ENCODE assay signal across 13 mouse cellular contexts in the genomic region with DNA sequence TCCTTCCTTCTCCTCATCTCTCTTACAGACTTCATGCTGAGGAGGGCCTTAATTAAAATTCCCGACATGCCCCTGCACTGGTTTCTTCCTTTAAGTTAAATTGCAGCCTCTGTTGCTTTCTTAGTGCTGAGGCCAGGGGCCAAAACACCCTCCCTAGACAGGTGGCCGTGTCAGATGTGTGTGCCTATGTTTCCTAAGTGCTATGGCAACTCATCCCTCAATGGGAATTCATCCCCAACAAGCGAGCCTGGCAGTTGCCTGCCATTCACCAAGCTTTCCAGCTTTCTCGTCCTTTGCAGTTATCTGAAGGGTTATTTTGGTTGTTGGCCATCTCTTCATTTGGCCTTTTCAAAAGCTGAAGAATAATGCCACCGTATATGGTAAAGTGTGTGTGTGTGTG.
DNase-seq lines count a peak whose midpoint lies in the region; ATAC-seq and TF ChIP-seq lines count a peak whose summit lies in the region.
"Had no signal": no experiment of that assay in that cellular context is flagged by ENCODE, and none has a peak within 500 bp of the region (broad histone marks: within the 10 kb centered on the region; RNA-seq: fewer than 3 reads in every experiment).

No protein-coding gene starts in this region.

- intact Hi-C loops in left cerebral cortex, adult 2 months (cut with DNase I), result loop anchor here (5.0 kb wide), 1 partner anchor 312 kb away; no protein-coding TSS in a partner anchor
- intact Hi-C loops in left cerebral cortex, postnatal 10 days (cut with DNase I), result no loop called here

- 13% methylated on average over 5 of the region's 5 CpGs for WGBS in forebrain, embryonic 12.5 days
- WGBS in hindbrain, embryonic 15.5 days, result 27% methylated on average over 5 of the region's 5 CpGs
- WGBS in midbrain, embryonic 16.5 days, result 23% methylated on average over 5 of the region's 5 CpGs

- H3K36me3 ChIP-seq in forebrain, embryonic 12.5 days (replicated peaks), result no peaks in the 10 kb centered on the region
- H3K36me3 ChIP-seq in hindbrain, embryonic 15.5 days, result no peaks in the 10 kb centered on the region
- H3K36me3 ChIP-seq in midbrain, embryonic 16.5 days (ENCODE audit: control insufficient read depth, insufficient read depth, low read length), result no peaks in the 10 kb centered on the region
- H3K36me3 ChIP-seq: liver, embryonic 13.5 days had no signal

- no peaks in the 10 kb centered on the region for H3K27me3 ChIP-seq in forebrain, embryonic 12.5 days
- no peaks in the 10 kb centered on the region for H3K27me3 ChIP-seq in hindbrain, embryonic 15.5 days
- no peaks in the 10 kb centered on the region for H3K27me3 ChIP-seq in midbrain, embryonic 16.5 days (ENCODE audit: control insufficient read depth, insufficient read depth, low read depth, low read length)
- H3K27me3 ChIP-seq: embryonic facial prominence, embryonic 13.5 days; liver, embryonic 13.5 days had no signal

- no peak; the same call in 1 of the 2 replicates for ATAC-seq in forebrain, embryonic 12.5 days (ENCODE audit: low FRiP score)
- no peak for ATAC-seq in hindbrain, embryonic 15.5 days (ENCODE audit: low FRiP score, low read depth)
- peak; percentile 52; the same call in 1 of the 2 replicates for ATAC-seq in midbrain, embryonic 16.5 days
- ATAC-seq: CD4-positive, CD25-positive, alpha-beta regulatory T cell, adult 4 months had no signal

- no peak for DNase-seq in left cerebral cortex, adult 2 months (ENCODE audit: extremely low spot score in 1 of 2, low spot score in 2 of 2)
- no peak for DNase-seq in left cerebral cortex, postnatal 10 days (ENCODE audit: extremely low spot score in 1 of 2, low spot score in 2 of 2)
- no peak for DNase-seq in left cerebral cortex, adult 11 months (ENCODE audit: low spot score)
- no peak for DNase-seq in spleen, adult 12 weeks (ENCODE audit: low spot score)
- DNase-seq: adrenal gland, postnatal 14 days; cerebellum, postnatal 14 days; kidney, adult 18-20 months; liver, embryonic 13.5 days had no signal

- H3K27ac ChIP-seq in left cerebral cortex, adult 2 months, result peak overlapping the region; percentile 7
- H3K27ac ChIP-seq in forebrain, embryonic 12.5 days, result peak overlapping the region; percentile 37; the same call in 1 of the 2 replicates
- peak overlapping the region; percentile 16; the same call in 1 of the 2 replicates for H3K27ac ChIP-seq in hindbrain, embryonic 15.5 days (replicated peaks)
- peak overlapping the region; percentile 5; the same call in 1 of the 2 replicates for H3K27ac ChIP-seq in midbrain, embryonic 16.5 days (ENCODE audit: low read length)
- H3K27ac ChIP-seq: liver, embryonic 13.5 days had no signal

- no peak overlapping the region for H3K4me2 ChIP-seq in forebrain, embryonic 12.5 days
- no peak overlapping the region for H3K4me2 ChIP-seq in hindbrain, embryonic 15.5 days
- H3K4me2 ChIP-seq in midbrain, embryonic 16.5 days (ENCODE audit: low read length), result no peak overlapping the region
- H3K4me2 ChIP-seq: embryonic facial prominence, embryonic 13.5 days; liver, embryonic 13.5 days had no signal

- no peaks in the 10 kb centered on the region for H3K9me3 ChIP-seq in forebrain, embryonic 12.5 days
- no peaks in the 10 kb centered on the region for H3K9me3 ChIP-seq in hindbrain, embryonic 15.5 days
- H3K9me3 ChIP-seq in midbrain, embryonic 16.5 days (replicated peaks; ENCODE audit: control insufficient read depth, low read length, poor library complexity, severe bottlenecking), result no peaks in the 10 kb centered on the region
- H3K9me3 ChIP-seq: embryonic facial prominence, embryonic 13.5 days; liver, embryonic 13.5 days had no signal

- TF ChIP-seq CTCF in left cerebral cortex, adult 2 months (IDR thresholded peaks at IDR 0.05), result no peak

- no peak overlapping the region for H3K9ac ChIP-seq in forebrain, embryonic 12.5 days
- H3K9ac ChIP-seq in hindbrain, embryonic 15.5 days, result peak overlapping the region; percentile 17; the same call in 1 of the 2 replicates
- H3K9ac ChIP-seq in midbrain, embryonic 16.5 days (ENCODE audit: low read depth, low read length), result peak overlapping the region; percentile 1; the same call in 1 of the 2 replicates
- H3K9ac ChIP-seq: embryonic facial prominence, embryonic 13.5 days; liver, embryonic 13.5 days had no signal

- peaks cover 35% of the 10 kb centered on the region for H3K4me1 ChIP-seq in forebrain, embryonic 12.5 days
- peaks cover 43% of the 10 kb centered on the region for H3K4me1 ChIP-seq in hindbrain, embryonic 15.5 days (replicated peaks)
- H3K4me1 ChIP-seq in midbrain, embryonic 16.5 days (ENCODE audit: control insufficient read depth, insufficient read depth, low read length), result peaks cover 16% of the 10 kb centered on the region
- H3K4me1 ChIP-seq: liver, embryonic 13.5 days had no signal

- H3K4me3 ChIP-seq in left cerebral cortex, adult 2 months, result no peak overlapping the region
- H3K4me3 ChIP-seq in forebrain, embryonic 12.5 days (replicated peaks), result no peak overlapping the region
- no peak overlapping the region for H3K4me3 ChIP-seq in hindbrain, embryonic 15.5 days
- no peak overlapping the region for H3K4me3 ChIP-seq in midbrain, embryonic 16.5 days (ENCODE audit: low read depth, low read length)
- H3K4me3 ChIP-seq: embryonic facial prominence, embryonic 13.5 days; liver, embryonic 13.5 days had no signal
